Mouse (Mus musculus) heart, embryonic 12.5 days (tissue): ENCODE measurements at regions not wholly inside any gene's neighbourhood (a gene's known extent, or its start where the extent isn't known, plus 50 kb on each side); places are given as distances from the start of the nearest gene placed in this dataset.
A peak's percentile ranks its signal among the peaks of the same experiment; 100 is the strongest.

Experiments
- ATAC-seq: fragments of 200-750 bp; cut with Nextera tagmentation; 2 replicates; pipeline ENCODE4 v1.8.0; 2017; ENCODE audit warnings: moderate TSS enrichment, moderate library complexity; ENCODE audit not compliant: insufficient number of reproducible peaks, low FRiP score
- H3K27ac ChIP-seq: fragments of 300-500 bp; sonication (generic); 2 replicates; pipeline ENCODE4 v1.5.1; 2016; ENCODE audit warnings: mild to moderate bottlenecking, moderate library complexity; ENCODE audit not compliant: poor library complexity, severe bottlenecking
- H3K27me3 ChIP-seq: fragments of 300-500 bp; sonication (generic); replicated peaks from 2 replicates; pipeline ENCODE4 v1.6.1; 2016; ENCODE audit warnings: mild to moderate bottlenecking, moderate library complexity
- H3K36me3 ChIP-seq: fragments of 300-500 bp; sonication (generic); 2 replicates; pipeline ENCODE4 v1.6.1; 2016; ENCODE audit warnings: mild to moderate bottlenecking, moderate library complexity
- H3K4me1 ChIP-seq: fragments of 300-500 bp; sonication (generic); replicated peaks from 2 replicates; pipeline ENCODE4 v1.6.1; 2016; ENCODE audit warnings: mild to moderate bottlenecking
- H3K4me2 ChIP-seq: fragments of 300-500 bp; sonication (generic); 2 replicates; pipeline ENCODE4 v1.6.1; 2016; ENCODE audit warnings: mild to moderate bottlenecking, moderate library complexity
- H3K4me3 ChIP-seq: fragments of 300-500 bp; sonication (generic); 2 replicates; pipeline ENCODE4 v1.5.1; 2016; ENCODE audit warnings: mild to moderate bottlenecking
- H3K9ac ChIP-seq: fragments of 300-500 bp; sonication (generic); 2 replicates; pipeline ENCODE4 v1.6.1; 2016; ENCODE audit warnings: mild to moderate bottlenecking, moderate library complexity
- H3K9me3 ChIP-seq: fragments of 300-500 bp; sonication (generic); replicated peaks from 2 replicates; pipeline ENCODE4 v1.6.1; 2016; ENCODE audit warnings: mild to moderate bottlenecking, moderate library complexity
- WGBS: fragments of 180-500 bp; shearing (Covaris S2); methylation state at CpG from one replicate; pipeline ENCODE4 v1.1.7; 2016; 5-methylcytosine and 5-hydroxymethylcytosine counted together

DNA sequence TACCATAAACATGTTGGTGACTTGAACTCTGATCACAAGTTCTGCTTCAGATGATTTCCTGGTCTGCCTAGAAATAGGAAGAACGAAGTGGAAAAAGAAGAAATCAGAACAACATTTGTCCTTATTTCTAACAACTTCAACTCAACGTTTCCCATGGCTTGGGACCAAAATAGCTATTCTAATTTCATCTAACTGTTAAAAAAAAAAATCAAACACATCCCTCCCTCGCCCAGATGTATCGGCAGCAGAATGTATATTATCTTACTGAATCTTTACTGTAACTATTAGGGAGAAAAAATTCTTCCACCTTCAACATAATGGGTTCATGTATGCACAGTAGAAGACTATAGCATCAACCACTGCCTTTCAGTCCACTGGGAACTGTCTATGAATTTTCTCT is 169.7 kb upstream of the Syt1 start:
- no peak for ATAC-seq
- Histone ChIP-seq H3K4me1 (no peaks in the 10 kb centered on the region), H3K36me3 (no peaks in the 10 kb centered on the region), H3K9me3 (no peaks in the 10 kb centered on the region), H3K9ac (no peak overlapping the region), H3K27ac (no peak overlapping the region), H3K4me2 (no peak overlapping the region), H3K4me3 (no peak overlapping the region), H3K27me3 (no peaks in the 10 kb centered on the region)
- 65% methylated on average over 4 of the region's 4 CpGs for WGBS

DNA sequence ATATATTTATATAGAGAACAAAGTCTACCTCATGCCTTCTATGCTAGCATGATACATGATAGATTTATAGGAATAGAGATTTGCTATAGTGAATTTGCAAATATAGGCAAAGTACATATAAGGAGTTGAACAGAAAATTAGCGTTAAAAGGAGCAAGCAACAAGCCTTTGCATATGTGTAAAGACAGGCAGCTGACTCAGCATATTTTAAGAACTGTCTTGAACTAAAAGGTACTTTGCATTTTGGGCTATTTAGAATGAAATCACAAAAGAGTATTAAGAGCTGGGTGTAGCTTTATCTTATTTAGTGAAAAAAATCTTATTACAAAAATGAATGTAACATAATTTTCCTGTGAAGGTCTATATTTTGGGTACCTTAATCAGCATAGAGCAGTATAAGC is 149.9 kb upstream of the Syt1 start:
- Histone ChIP-seq H3K4me3 (no peak overlapping the region), H3K4me2 (no peak overlapping the region), H3K4me1 (no peaks in the 10 kb centered on the region), H3K36me3 (no peaks in the 10 kb centered on the region), H3K9ac (no peak overlapping the region), H3K27me3 (no peaks in the 10 kb centered on the region), H3K27ac (no peak overlapping the region), H3K9me3 (no peaks in the 10 kb centered on the region)
- 85% methylated on average over 1 of the region's 1 CpGs for WGBS
- ATAC-seq = no peak

DNA sequence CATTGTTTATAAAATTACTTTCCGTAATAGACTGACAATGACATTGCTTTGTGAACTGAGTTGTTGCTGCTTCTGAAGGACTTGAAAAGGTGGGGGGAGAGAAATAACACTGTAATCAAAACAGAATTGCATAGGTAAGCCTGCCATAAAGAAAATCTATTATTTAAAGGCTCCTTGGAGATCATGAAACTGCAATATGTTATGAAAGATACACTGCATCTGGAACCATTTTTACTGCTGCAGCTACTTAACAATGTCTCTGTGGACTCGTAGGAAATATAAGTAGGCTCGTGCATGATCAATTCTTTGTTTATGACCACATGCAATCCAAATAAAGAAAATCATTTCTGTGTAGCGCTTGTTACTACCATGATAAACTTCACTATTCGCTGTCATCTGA is 145.0 kb upstream of the Syt1 start:
- Histone ChIP-seq H3K9me3 (no peaks in the 10 kb centered on the region), H3K4me1 (no peaks in the 10 kb centered on the region), H3K36me3 (no peaks in the 10 kb centered on the region), H3K27ac (no peak overlapping the region), H3K4me2 (no peak overlapping the region), H3K27me3 (no peaks in the 10 kb centered on the region), H3K4me3 (no peak overlapping the region), H3K9ac (no peak overlapping the region)
- WGBS = 82% methylated on average over 5 of the region's 5 CpGs
- no peak for ATAC-seq

DNA sequence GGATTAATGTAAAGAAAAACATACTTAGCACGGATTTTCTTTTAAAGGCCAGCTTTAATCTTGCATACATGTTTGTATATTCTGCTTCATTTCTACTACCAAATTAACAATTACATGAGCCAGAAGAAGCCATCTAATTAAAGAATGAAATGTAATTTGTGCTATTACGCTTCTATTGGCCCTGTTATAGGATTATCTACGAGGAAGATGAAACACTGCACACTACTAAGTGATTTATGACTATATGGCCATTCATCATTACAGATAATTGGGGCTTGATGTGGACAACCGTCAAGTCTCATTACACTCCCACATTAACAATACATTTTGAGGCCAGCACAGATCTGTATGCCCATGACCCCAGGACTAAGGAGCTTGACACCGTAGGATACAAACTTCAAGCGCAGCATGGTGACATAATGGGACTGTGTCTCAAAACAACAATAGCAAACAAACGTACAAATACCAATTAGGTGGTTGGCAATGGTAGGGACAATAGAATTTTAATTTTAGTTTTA is 129.7 kb upstream of the Syt1 start:
- H3K36me3 ChIP-seq = no peaks in the 10 kb centered on the region
- no peak overlapping the region for H3K4me2 ChIP-seq
- no peaks in the 10 kb centered on the region for H3K4me1 ChIP-seq
- 79% methylated on average over 7 of the region's 7 CpGs for WGBS
- no peak overlapping the region for H3K27ac ChIP-seq
- no peaks in the 10 kb centered on the region for H3K27me3 ChIP-seq
- no peak overlapping the region for H3K9ac ChIP-seq
- H3K9me3 ChIP-seq = no peaks in the 10 kb centered on the region
- no peak overlapping the region for H3K4me3 ChIP-seq
- ATAC-seq = no peak

DNA sequence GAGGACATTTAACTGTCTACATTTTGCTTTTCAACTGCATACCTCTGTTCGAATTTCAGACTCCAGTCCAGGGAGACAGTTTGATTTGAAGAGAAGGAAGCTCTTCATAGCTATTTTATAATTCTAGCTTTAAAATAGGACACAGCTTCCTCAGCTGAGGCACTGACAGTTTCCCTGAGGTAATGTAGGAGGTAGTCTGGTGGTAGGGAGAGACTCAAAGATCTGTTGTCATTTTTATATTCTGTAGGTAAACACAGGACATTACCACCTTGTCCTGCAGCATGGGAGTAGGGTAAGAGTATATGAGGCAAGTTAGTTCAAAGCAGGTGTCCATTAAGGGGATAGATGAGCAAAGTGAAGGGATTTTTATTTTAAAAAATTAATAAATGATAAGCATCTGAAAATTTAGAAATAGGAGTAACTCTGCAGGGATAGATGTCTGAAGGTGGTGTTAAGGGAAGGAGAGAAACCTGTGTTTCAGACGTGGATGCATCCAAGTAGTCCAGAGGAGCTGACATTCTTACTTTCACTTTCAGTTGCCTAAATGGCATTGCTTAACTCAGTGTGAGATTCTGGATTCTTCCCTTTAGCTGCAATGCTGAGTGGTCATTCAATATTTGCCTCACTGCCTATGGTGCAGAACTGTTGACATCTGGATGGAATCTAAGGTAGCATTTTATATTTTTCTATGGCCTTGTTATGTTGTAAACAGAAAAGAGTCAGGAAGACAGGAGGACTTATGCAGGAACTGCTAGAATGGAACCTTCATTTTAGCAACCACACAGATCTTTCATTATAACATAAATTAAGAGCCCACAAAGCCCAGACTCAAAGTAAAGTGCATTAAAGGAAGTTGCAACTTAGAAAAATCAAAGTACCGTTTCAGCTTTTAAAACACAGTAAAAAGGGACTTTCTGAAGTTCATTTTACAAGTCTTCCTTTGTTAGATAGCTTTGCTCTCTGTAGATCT is 126.3 kb upstream of the Syt1 start:
- H3K27me3 ChIP-seq = no peaks in the 10 kb centered on the region
- no peak overlapping the region for H3K27ac ChIP-seq
- H3K36me3 ChIP-seq = no peaks in the 10 kb centered on the region
- ATAC-seq = no peak
- H3K9ac ChIP-seq = no peak overlapping the region
- peak overlapping the region; percentile 56 for H3K4me2 ChIP-seq
- 0 out of 2 replicates have a peak overlapping the region, but pooled peaks have one; percentile 18 for H3K4me3 ChIP-seq
- no peaks in the 10 kb centered on the region for H3K4me1 ChIP-seq
- 57% methylated on average over 3 of the region's 3 CpGs for WGBS
- H3K9me3 ChIP-seq = no peaks in the 10 kb centered on the region

DNA sequence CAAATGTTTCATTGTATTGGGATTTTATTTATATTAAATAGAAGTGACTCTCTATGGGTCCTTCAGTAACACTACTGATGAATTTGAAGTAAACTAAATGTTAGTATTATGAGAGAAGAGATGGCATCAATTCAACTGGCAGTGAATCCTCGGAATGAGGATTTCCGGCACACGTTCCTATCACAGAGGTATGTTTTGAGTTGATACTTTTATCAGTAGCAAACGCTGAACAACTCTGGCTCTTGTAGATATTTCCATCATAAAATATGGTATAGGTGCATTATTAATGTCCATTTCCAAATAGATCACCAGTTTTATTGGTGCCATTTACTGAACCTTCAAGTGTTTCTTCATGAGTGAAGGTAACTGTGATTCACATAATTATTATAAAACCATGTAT is 123.7 kb upstream of the Syt1 start:
- 78% methylated on average over 4 of the region's 4 CpGs for WGBS
- Histone ChIP-seq H3K9me3 (no peaks in the 10 kb centered on the region), H3K27me3 (no peaks in the 10 kb centered on the region), H3K4me1 (no peaks in the 10 kb centered on the region), H3K4me3 (no peak overlapping the region), H3K4me2 (no peak overlapping the region), H3K36me3 (no peaks in the 10 kb centered on the region), H3K27ac (no peak overlapping the region), H3K9ac (no peak overlapping the region)
- ATAC-seq = no peak

DNA sequence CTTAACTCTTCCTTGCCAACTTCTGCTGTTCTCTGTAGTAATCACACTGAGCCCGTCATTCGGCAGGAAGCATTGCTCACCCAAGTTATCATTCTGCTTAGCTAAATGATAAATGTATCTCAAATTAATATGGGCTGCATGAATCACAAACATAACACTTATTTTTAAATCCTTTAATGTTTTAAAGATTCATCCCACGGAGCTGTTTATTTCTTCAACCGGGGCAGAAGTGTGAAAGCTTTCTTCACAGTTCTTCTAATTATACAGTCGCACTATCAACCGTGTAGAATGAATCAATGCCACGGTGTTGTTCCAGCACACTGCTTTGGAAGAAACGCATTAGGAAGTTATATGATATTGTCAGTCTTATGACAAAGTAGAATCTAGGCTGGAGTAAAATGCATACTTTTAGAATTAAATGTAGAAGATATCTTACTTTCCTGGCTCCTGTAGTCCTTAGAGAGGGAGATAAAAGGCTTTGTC is 121.3 kb upstream of the Syt1 start:
- no peak for ATAC-seq
- WGBS = 65% methylated on average over 8 of the region's 8 CpGs
- Histone ChIP-seq H3K4me2 (no peak overlapping the region), H3K9me3 (no peaks in the 10 kb centered on the region), H3K4me1 (no peaks in the 10 kb centered on the region), H3K9ac (no peak overlapping the region), H3K27me3 (no peaks in the 10 kb centered on the region), H3K36me3 (no peaks in the 10 kb centered on the region), H3K4me3 (no peak overlapping the region), H3K27ac (no peak overlapping the region)

DNA sequence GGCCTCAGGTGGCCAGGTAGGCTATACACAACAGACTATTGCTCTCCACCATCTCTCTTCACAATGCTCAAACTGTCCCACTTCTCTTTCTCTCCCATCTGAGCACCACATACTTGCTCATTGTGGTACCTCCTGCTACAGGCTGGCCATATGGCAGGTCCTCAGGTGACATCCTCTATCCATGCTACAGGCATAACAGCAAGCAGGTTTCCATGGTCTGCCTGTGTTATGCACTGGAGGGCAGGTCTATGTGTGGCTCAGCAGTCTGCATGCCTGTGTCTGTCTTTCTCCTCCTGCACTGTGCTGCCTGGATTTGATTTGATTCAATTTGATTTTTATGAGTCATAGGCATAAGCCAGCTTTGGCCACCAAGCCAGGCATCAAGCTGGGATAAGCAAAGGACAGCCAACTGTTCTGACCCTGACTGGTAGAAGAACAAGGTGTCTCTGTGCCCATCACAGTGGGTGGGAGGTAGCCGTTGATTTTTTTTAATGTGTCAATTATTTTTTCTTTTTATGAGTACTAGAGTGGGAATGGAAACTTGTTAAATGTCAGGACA is 118.8 kb upstream of the Syt1 start:
- Histone ChIP-seq H3K27ac (no peak overlapping the region), H3K4me2 (no peak overlapping the region), H3K9me3 (no peaks in the 10 kb centered on the region), H3K4me1 (no peaks in the 10 kb centered on the region), H3K9ac (no peak overlapping the region), H3K36me3 (no peaks in the 10 kb centered on the region), H3K4me3 (no peak overlapping the region), H3K27me3 (no peaks in the 10 kb centered on the region)
- 83% methylated on average over 1 of the region's 1 CpGs for WGBS
- ATAC-seq = no peak

DNA sequence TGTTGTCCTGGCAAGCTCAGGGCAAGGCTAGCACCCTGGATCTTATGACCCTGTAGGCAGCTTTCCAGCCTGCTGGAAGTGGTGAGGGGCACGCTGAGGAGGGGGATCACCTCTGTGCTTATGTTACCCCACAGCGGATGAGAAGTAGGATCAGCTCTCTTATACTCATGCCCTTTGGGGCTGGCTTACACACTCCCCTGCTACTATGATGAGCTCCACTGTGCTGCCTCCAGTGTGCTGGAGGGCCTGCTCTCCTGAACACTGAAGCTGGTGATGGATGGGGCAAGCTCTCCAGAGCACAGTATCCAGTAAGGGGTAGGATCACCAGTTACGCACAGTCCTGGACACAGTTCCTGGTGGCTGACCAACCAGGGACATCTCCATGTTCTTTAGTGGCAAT is 118.3 kb upstream of the Syt1 start:
- no peaks in the 10 kb centered on the region for H3K27me3 ChIP-seq
- WGBS = 84% methylated on average over 3 of the region's 3 CpGs
- H3K4me1 ChIP-seq = no peaks in the 10 kb centered on the region
- H3K9ac ChIP-seq = no peak overlapping the region
- H3K4me3 ChIP-seq = no peak overlapping the region
- H3K27ac ChIP-seq = no peak overlapping the region
- no peak overlapping the region for H3K4me2 ChIP-seq
- no peaks in the 10 kb centered on the region for H3K9me3 ChIP-seq
- no peaks in the 10 kb centered on the region for H3K36me3 ChIP-seq
- ATAC-seq = peak; percentile 33; the same call in 1 of the 2 replicates

DNA sequence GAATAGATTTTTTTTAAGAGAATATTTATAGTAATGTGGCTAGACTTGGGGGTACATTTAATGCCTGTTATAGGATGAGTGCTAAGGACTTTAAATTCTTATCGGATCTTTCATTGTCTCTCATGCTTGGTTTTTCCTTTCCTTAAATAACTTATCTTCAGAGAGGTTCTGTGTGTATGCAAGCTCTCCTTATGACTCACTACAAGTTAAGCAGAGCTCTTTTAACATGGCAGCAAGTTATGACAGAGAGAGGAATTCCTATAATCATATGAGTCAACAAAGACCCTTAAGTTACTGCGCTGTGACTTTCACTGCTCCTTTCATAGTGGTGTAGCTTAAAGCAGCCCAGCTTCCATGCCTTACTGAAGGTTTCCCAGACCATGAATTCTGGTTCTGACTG is 115.9 kb upstream of the Syt1 start:
- no peak overlapping the region for H3K4me2 ChIP-seq
- H3K27ac ChIP-seq = no peak overlapping the region
- no peaks in the 10 kb centered on the region for H3K36me3 ChIP-seq
- no peaks in the 10 kb centered on the region for H3K4me1 ChIP-seq
- no peaks in the 10 kb centered on the region for H3K27me3 ChIP-seq
- WGBS = 76% methylated on average over 2 of the region's 2 CpGs
- H3K9me3 ChIP-seq = no peaks in the 10 kb centered on the region
- no peak overlapping the region for H3K4me3 ChIP-seq
- H3K9ac ChIP-seq = no peak overlapping the region
- ATAC-seq = no peak

DNA sequence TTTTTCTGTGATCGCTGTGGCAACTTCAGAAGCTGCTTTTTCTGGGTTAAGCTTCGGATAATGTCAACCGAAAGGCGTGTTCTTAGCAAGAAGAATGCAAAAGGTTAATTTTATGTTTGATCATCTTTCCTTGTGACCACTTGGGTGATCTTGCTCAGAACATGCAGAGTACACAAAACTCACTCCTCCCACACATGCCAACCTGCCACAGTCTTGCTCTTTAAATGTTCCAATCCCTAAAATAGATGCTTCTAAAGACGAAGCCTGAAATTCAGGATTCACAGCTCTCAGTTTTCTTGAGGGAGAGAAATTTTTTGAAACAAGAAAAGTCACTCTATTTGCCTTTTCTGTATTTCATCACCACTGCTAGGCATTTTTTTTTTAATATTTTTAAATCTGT is 106.4 kb upstream of the Syt1 start:
- WGBS = 84% methylated on average over 5 of the region's 5 CpGs
- Histone ChIP-seq H3K27ac (no peak overlapping the region), H3K4me3 (no peak overlapping the region), H3K9me3 (no peaks in the 10 kb centered on the region), H3K27me3 (no peaks in the 10 kb centered on the region), H3K36me3 (no peaks in the 10 kb centered on the region), H3K4me2 (no peak overlapping the region), H3K9ac (no peak overlapping the region), H3K4me1 (no peaks in the 10 kb centered on the region)
- no peak for ATAC-seq
